Mouse (Mus musculus): Measurements from ENCODE around the gene Foxn3.

DNA sequence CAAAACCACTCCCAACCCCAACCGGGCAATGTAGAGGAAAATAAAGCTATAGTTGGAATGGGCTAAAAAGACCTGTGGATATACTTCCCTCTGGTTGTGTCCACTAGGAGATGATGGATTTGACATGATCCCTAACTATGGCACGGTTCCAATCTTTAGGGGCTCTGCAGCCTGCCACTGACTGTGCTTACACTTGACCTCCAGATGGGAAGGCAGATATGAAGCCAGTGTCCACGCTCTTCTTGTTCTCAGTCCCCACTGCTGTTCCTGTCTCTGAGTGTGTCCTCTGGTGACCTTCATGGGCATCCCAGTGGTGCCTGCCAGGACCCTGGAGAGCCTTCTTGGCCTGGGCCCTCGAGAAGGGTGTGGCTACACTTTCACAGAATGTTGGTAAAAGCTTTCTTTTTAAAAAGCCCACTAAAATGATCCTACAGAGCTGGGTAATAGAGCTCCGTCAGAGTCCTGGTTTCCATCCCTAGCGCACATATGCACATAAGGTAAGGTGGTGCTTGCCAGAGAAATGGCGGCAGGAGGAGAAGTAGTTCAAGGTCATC is 346.2 kb downstream of the Foxn3 start:
- TF ChIP-seq CTCF (conservative IDR thresholded peaks at IDR 0.05 in 1 of 2, IDR thresholded peaks at IDR 0.05 in 1 of 2; ENCODE audit: low read depth in 2 of 2, low read length in 2 of 2) (no peak), MAFK (IDR thresholded peaks at IDR 0.05; ENCODE audit: insufficient replicate concordance, low read length) (no peak), USF1 (IDR thresholded peaks at IDR 0.05; ENCODE audit: low read depth, low read length) (no peak), ETS1 (conservative IDR thresholded peaks at IDR 0.05; ENCODE audit: low read depth, low read length) (no peak), EP300 (IDR thresholded peaks at IDR 0.05; ENCODE audit: low read length) (no peak)

All from CH12.LX (cell line).